Mouse (Mus musculus) left cerebral cortex, postnatal 25 days (tissue): ENCODE measurements at regions not wholly inside any gene's neighbourhood (a gene's known extent, or its start where the extent isn't known, plus 50 kb on each side); places are given as distances from the start of the nearest gene placed in this dataset.

Experiments
- DNase-seq, 2 experiments: peaks; one replicate each; pipeline ENCODE4 v3.0.0; 2022; ENCODE audit warnings: low spot score in 2 of 2, mixed read lengths in 1 of 2
- intact Hi-C: fragments of 180-260 bp; cut with DNase I; formaldehyde crosslinking; loops from one replicate; pipeline ENCODE4 v1.15.1; 2025

GRCm38 (mm10) chr8:115496016-115496415, 211.6 kb downstream of the Maf start:
- intact Hi-C loops = no loop called here
- no peak for DNase-seq

- intact Hi-C loops = no loop called here
Measured at GRCm38 (mm10) chr8:115494353-115494752, 213.2 kb downstream of the Maf start.

GRCm38 (mm10) chr8:115486904-115487303, 220.7 kb downstream of the Maf start:
- no peak for DNase-seq
- intact Hi-C loops = no loop called here

More at GRCm38 (mm10) chr8:115494353-115494752, 213.2 kb downstream of the Maf start:
- DNase-seq = no peak

GRCm38 (mm10) chr8:115481136-115481535, 226.5 kb downstream of the Maf start:
- no peak for DNase-seq
- intact Hi-C loops = no loop called here

GRCm38 (mm10) chr8:115478406-115479060, 229.1 kb downstream of the Maf start:
- intact Hi-C loops = no loop called here

GRCm38 (mm10) chr8:115476071-115476470, 231.5 kb downstream of the Maf start:
- intact Hi-C loops = no loop called here
- DNase-seq = no peak

More at GRCm38 (mm10) chr8:115478406-115479060, 229.1 kb downstream of the Maf start:
- DNase-seq = no peak

- no peak for DNase-seq
- intact Hi-C loops = no loop called here
Measured at GRCm38 (mm10) chr8:115475156-115475555, 232.4 kb downstream of the Maf start.

GRCm38 (mm10) chr8:115473974-115474373, 233.6 kb downstream of the Maf start:
- intact Hi-C loops = no loop called here
- DNase-seq = no peak

GRCm38 (mm10) chr8:115466553-115466952, 241.0 kb downstream of the Maf start:
- intact Hi-C loops = no loop called here

GRCm38 (mm10) chr8:115466122-115466521, 241.5 kb downstream of the Maf start:
- intact Hi-C loops = no loop called here
- peak in 1 of 2 experiments; percentile 7 for DNase-seq

More at GRCm38 (mm10) chr8:115466553-115466952, 241.0 kb downstream of the Maf start:
- peak; percentile 2 to 15 for DNase-seq

- intact Hi-C loops = no loop called here
- no peak for DNase-seq
Measured at GRCm38 (mm10) chr8:115462657-115463056, 244.9 kb downstream of the Maf start.

- intact Hi-C loops = no loop called here
Measured at GRCm38 (mm10) chr8:115458119-115458518, 249.5 kb downstream of the Maf start.

GRCm38 (mm10) chr8:115450789-115451188, 256.8 kb downstream of the Maf start:
- intact Hi-C loops = no loop called here
- DNase-seq = no peak

More at GRCm38 (mm10) chr8:115458119-115458518, 249.5 kb downstream of the Maf start:
- DNase-seq = no peak

GRCm38 (mm10) chr8:115448367-115448766, 259.2 kb downstream of the Maf start:
- no peak for DNase-seq
- intact Hi-C loops = no loop called here

- intact Hi-C loops = no loop called here
- DNase-seq = no peak
Measured at GRCm38 (mm10) chr8:115444519-115444918, 263.1 kb downstream of the Maf start.

- intact Hi-C loops = no loop called here
- no peak for DNase-seq
Measured at GRCm38 (mm10) chr8:115441943-115442550, 265.5 kb downstream of the Maf start.

- no peak for DNase-seq
- intact Hi-C loops = no loop called here
Measured at GRCm38 (mm10) chr8:115441323-115441722, 266.3 kb downstream of the Maf start.

- intact Hi-C loops = no loop called here
Measured at GRCm38 (mm10) chr8:115440151-115440550, 267.4 kb downstream of the Maf start.

GRCm38 (mm10) chr8:115439512-115439911, 268.1 kb downstream of the Maf start:
- DNase-seq = peak in 1 of 2 experiments; percentile 17
- intact Hi-C loops = no loop called here

More at GRCm38 (mm10) chr8:115440151-115440550, 267.4 kb downstream of the Maf start:
- no peak for DNase-seq

GRCm38 (mm10) chr8:115437956-115438355, 269.6 kb downstream of the Maf start:
- DNase-seq = no peak
- intact Hi-C loops = no loop called here

- intact Hi-C loops = no loop called here
- DNase-seq = no peak
Measured at GRCm38 (mm10) chr8:115436356-115436721, 271.3 kb downstream of the Maf start.
